In the genomic region with DNA sequence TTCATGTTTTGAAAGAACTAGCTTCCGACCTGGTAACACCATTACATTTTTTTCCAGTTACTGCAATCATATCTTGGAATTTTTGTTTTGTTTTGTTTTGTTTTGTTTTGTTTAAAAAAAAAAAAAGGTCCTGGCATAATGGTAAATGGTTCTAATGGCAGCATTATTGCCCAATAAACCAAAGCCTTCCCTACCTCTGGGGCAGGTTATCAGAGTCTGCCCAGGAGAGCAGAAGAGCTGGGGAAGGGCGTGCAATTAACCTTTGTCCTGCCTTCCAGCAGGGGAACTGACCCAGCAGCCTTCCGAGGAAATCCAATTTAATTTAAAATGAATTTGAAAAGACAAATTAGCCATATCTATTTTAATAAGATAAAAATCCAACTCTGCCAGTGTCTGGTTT, we compare ENCODE assay signal across 18 mouse cellular contexts.
"Had no signal": no experiment of that assay in that cellular context is flagged by ENCODE, and none has a peak within 500 bp of the region (broad histone marks: within the 10 kb centered on the region; RNA-seq: fewer than 3 reads in every experiment).

No protein-coding gene starts in this region.

- H3K4me2 ChIP-seq: limb, embryonic 13.5 days; liver, embryonic 13.5 days; lung, embryonic 14.5 days; neural tube, embryonic 15.5 days had no signal

- H3K4me1 ChIP-seq: liver, embryonic 13.5 days had no signal

- DNase-seq: kidney, adult 11 months; layer of hippocampus, adult 9-11 months; liver; liver, embryonic 13.5 days; lung, embryonic 14.5 days; right cerebral cortex, adult 18-20 months; right cerebral cortex, postnatal 14 days; right cerebral cortex, postnatal 4 days; thymus, adult 18-20 months; thymus, postnatal 36 days had no signal

- H3K27ac ChIP-seq: kidney, postnatal 0 days; limb, embryonic 10.5 days; limb, embryonic 13.5 days; liver, embryonic 13.5 days; macrophage; stomach, postnatal 0 days had no signal

- ATAC-seq: lung, postnatal 0 days had no signal

- H3K27me3 ChIP-seq: limb, embryonic 13.5 days; liver, embryonic 13.5 days; neural tube, embryonic 12.5 days; neural tube, embryonic 15.5 days had no signal

- H3K36me3 ChIP-seq: limb, embryonic 10.5 days; limb, embryonic 13.5 days; liver, embryonic 13.5 days; neural tube, embryonic 12.5 days; neural tube, embryonic 15.5 days had no signal

- H3K4me3 ChIP-seq: limb, embryonic 10.5 days; limb, embryonic 13.5 days; liver, embryonic 13.5 days; neural tube, embryonic 12.5 days; neural tube, embryonic 15.5 days had no signal

- H3K9me3 ChIP-seq: limb, embryonic 10.5 days; limb, embryonic 13.5 days; liver, embryonic 13.5 days; neural tube, embryonic 12.5 days; neural tube, embryonic 15.5 days had no signal

- H3K9ac ChIP-seq: limb, embryonic 13.5 days; liver, embryonic 13.5 days; lung, embryonic 14.5 days; neural tube, embryonic 12.5 days; neural tube, embryonic 15.5 days had no signal
